Mouse (Mus musculus): ENCODE results near the gene Psma7. TPM values are rescaled to one million over a fixed set of nuclear protein-coding genes. Genes with fewer than 3 reads are reported as not detected.

Gene Psma7
- polyA plus RNA-seq, 1 experiment from 2014 or later = 264 TPM

GRCm38 (mm10) chr2:180034753-180035152, 7.5 kb downstream of the Psma7 start:
- H3K4me3 ChIP-seq (ENCODE audit: low read depth, low read length) = no peak overlapping the region
- H3K36me3 ChIP-seq (replicated peaks; ENCODE audit: insufficient read depth, low read length) = peaks cover 76% of the 10 kb centered on the region
- no peaks in the 10 kb centered on the region for H3K27me3 ChIP-seq (ENCODE audit: insufficient read depth, low read length)
- no peaks in the 10 kb centered on the region for H3K4me1 ChIP-seq (ENCODE audit: insufficient read depth)
- H3K27ac ChIP-seq (ENCODE audit: low read depth) = no peak overlapping the region
- no peak overlapping the region for H3K4me2 ChIP-seq (ENCODE audit: low read depth, low read length)
- WGBS (ENCODE audit: insufficient replicate concordance) = 52% methylated on average over 5 of the region's 5 CpGs
- TF ChIP-seq EP300 (IDR thresholded peaks at IDR 0.05; ENCODE audit: low read depth) (no peak), CTCF (IDR thresholded peaks at IDR 0.05; ENCODE audit: low read depth) (no peak)
- no peak for DNase-seq
- no peak; the same call in 1 of the 2 replicates for ATAC-seq
- no peak overlapping the region for H3K9ac ChIP-seq (replicated peaks)
- H3K9me3 ChIP-seq (ENCODE audit: low read length) = no peaks in the 10 kb centered on the region

- TF ChIP-seq EP300 (IDR thresholded peaks at IDR 0.05; ENCODE audit: low read depth) (no peak), CTCF (IDR thresholded peaks at IDR 0.05; ENCODE audit: low read depth) (no peak)
- Histone ChIP-seq H3K4me3 (ENCODE audit: low read depth, low read length) (no peak overlapping the region), H3K27ac (ENCODE audit: low read depth) (no peak overlapping the region), H3K27me3 (ENCODE audit: insufficient read depth, low read length) (no peaks in the 10 kb centered on the region), H3K9me3 (ENCODE audit: low read length) (no peaks in the 10 kb centered on the region), H3K9ac (replicated peaks) (no peak overlapping the region), H3K36me3 (replicated peaks; ENCODE audit: insufficient read depth, low read length) (peaks cover 79% of the 10 kb centered on the region), H3K4me2 (ENCODE audit: low read depth, low read length) (no peak overlapping the region), H3K4me1 (ENCODE audit: insufficient read depth) (no peaks in the 10 kb centered on the region)
- ATAC-seq = no peak
- no peak for DNase-seq
- WGBS (ENCODE audit: insufficient replicate concordance) = 64% methylated on average over 3 of the region's 3 CpGs
Observed at GRCm38 (mm10) chr2:180033956-180034355, 8.3 kb downstream of the Psma7 start.

GRCm38 (mm10) chr2:180032925-180033324, 9.3 kb downstream of the Psma7 start:
- ATAC-seq (no peak), DNase-seq (no peak)
- H3K27me3 ChIP-seq (ENCODE audit: insufficient read depth, low read length) = no peaks in the 10 kb centered on the region
- no peaks in the 10 kb centered on the region; the same call in 1 of the 2 replicates for H3K4me1 ChIP-seq (ENCODE audit: insufficient read depth)
- WGBS (ENCODE audit: insufficient replicate concordance) = 69% methylated on average over 3 of the region's 3 CpGs
- no peak overlapping the region for H3K4me2 ChIP-seq (ENCODE audit: low read depth, low read length)
- peaks cover 73% of the 10 kb centered on the region for H3K36me3 ChIP-seq (replicated peaks; ENCODE audit: insufficient read depth, low read length)
- H3K27ac ChIP-seq (ENCODE audit: low read depth) = no peak overlapping the region
- H3K4me3 ChIP-seq (ENCODE audit: low read depth, low read length) = no peak overlapping the region
- TF ChIP-seq CTCF (IDR thresholded peaks at IDR 0.05; ENCODE audit: low read depth) (no peak), EP300 (IDR thresholded peaks at IDR 0.05; ENCODE audit: low read depth) (no peak)
- no peak overlapping the region for H3K9ac ChIP-seq (replicated peaks)
- H3K9me3 ChIP-seq (ENCODE audit: low read length) = no peaks in the 10 kb centered on the region

DNA sequence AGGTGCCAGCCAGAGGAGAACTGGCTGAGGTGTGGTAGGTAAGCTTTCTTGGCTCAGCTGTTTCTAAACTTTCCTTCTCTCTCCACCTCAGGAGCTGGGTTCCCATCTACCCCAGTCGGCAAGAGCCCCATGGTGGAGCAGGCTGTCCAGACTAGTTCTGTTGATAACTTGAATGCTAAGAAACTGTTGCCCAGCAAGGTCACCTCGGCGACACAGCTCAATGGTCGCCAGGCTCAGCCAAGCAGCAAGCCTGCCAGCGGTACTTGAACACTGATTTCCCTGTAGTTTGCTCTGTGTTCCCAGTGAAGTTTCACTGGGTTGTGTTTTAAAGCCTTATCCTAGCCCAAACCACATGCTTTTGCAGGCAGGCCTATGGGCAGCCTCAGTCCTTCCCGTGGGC, 11.0 kb downstream of the Psma7 start:
- H3K9me3 ChIP-seq (ENCODE audit: low read length) = no peaks in the 10 kb centered on the region
- H3K4me2 ChIP-seq (ENCODE audit: low read depth, low read length) = no peak overlapping the region
- DNase-seq (no peak), ATAC-seq (no peak)
- H3K4me3 ChIP-seq (ENCODE audit: low read depth, low read length) = no peak overlapping the region
- H3K27me3 ChIP-seq (ENCODE audit: insufficient read depth, low read length) = no peaks in the 10 kb centered on the region
- H3K27ac ChIP-seq (ENCODE audit: low read depth) = no peak overlapping the region
- no peak overlapping the region for H3K9ac ChIP-seq (replicated peaks)
- 86% methylated on average over 6 of the region's 6 CpGs for WGBS (ENCODE audit: insufficient replicate concordance)
- TF ChIP-seq CTCF (IDR thresholded peaks at IDR 0.05; ENCODE audit: low read depth) (no peak), EP300 (IDR thresholded peaks at IDR 0.05; ENCODE audit: low read depth) (no peak)
- H3K4me1 ChIP-seq (ENCODE audit: insufficient read depth) = peaks cover 9% of the 10 kb centered on the region
- peaks cover 64% of the 10 kb centered on the region for H3K36me3 ChIP-seq (replicated peaks; ENCODE audit: insufficient read depth, low read length)

DNA sequence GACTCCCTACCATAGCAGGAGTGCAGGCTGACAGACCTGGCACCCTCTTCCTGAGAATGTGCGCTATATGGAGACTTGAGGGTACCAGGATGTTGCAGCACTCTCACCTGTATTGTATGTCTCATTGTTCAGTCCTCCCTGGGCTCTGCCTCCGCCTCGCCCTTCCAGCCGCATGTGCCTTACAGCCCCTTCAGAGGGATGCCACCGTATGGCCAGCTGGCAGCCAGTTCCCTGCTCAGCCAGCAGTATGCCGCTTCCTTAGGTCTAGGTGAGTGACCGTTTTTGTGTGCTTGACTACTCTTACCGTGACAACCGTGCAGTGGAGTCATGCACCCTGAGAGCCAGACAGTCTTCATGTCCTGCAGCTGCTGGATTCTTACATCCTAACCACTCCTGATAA, 14.5 kb downstream of the Psma7 start:
- no peak overlapping the region for H3K4me3 ChIP-seq (ENCODE audit: low read depth, low read length)
- ATAC-seq (no peak), DNase-seq (no peak)
- H3K27me3 ChIP-seq (ENCODE audit: insufficient read depth, low read length) = no peaks in the 10 kb centered on the region; the same call in 1 of the 2 replicates
- H3K36me3 ChIP-seq (replicated peaks; ENCODE audit: insufficient read depth, low read length) = peaks cover 37% of the 10 kb centered on the region
- no peak overlapping the region for H3K9ac ChIP-seq (replicated peaks)
- H3K27ac ChIP-seq (ENCODE audit: low read depth) = no peak overlapping the region
- no peak for TF ChIP-seq EP300 (IDR thresholded peaks at IDR 0.05; ENCODE audit: low read depth)
- TF ChIP-seq CTCF (IDR thresholded peaks at IDR 0.05; ENCODE audit: low read depth) = no peak
- 81% methylated on average over 9 of the region's 9 CpGs for WGBS (ENCODE audit: insufficient replicate concordance)
- no peak overlapping the region; the same call in 1 of the 2 replicates for H3K4me2 ChIP-seq (ENCODE audit: low read depth, low read length)
- no peaks in the 10 kb centered on the region for H3K9me3 ChIP-seq (ENCODE audit: low read length)
- H3K4me1 ChIP-seq (ENCODE audit: insufficient read depth) = peaks cover 23% of the 10 kb centered on the region

DNA sequence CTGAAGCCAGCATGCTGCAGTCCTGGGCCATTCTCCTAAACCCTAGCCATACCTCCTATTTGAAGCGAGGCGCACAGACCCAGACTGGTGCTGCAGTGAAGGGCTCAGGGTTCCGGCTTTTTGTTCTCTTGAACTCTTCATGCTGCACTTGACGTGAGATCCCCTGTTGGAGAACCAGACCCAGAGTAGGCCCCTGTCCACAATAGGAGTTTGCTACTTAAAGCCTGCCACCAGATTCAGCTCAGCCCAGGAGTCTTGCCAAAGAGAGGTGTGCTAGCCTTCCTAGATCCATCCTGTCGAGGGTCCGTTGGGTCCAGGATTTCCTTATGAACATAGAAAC, 16.4 kb downstream of the Psma7 start:
- no peak for ATAC-seq
- no peak for DNase-seq
- peaks cover 18% of the 10 kb centered on the region for H3K36me3 ChIP-seq (replicated peaks; ENCODE audit: insufficient read depth, low read length)
- whole genome bisulfite sequencing (ENCODE audit: insufficient replicate concordance) = 25% methylated on average over 6 of the region's 6 CpGs
- peaks cover 23% of the 10 kb centered on the region for H3K4me1 ChIP-seq (ENCODE audit: insufficient read depth)
- H3K9me3 ChIP-seq (ENCODE audit: low read length) = no peaks in the 10 kb centered on the region
- H3K9ac ChIP-seq (replicated peaks) = peak overlapping the region; percentile 93
- TF ChIP-seq CTCF (IDR thresholded peaks at IDR 0.05; ENCODE audit: low read depth) (no peak), EP300 (IDR thresholded peaks at IDR 0.05; ENCODE audit: low read depth) (no peak)
- H3K27ac ChIP-seq (ENCODE audit: low read depth) = no peak overlapping the region
- no peaks in the 10 kb centered on the region; the same call in 1 of the 2 replicates for H3K27me3 ChIP-seq (ENCODE audit: insufficient read depth, low read length)
- H3K4me3 ChIP-seq (ENCODE audit: low read depth, low read length) = peak overlapping the region; percentile 89
- H3K4me2 ChIP-seq (ENCODE audit: low read depth, low read length) = peak overlapping the region; percentile 98

All from liver, postnatal 0 days (tissue).